Mouse (Mus musculus): Measurements from ENCODE around the gene Sh3pxd2b. TPM values are rescaled to one million over a fixed set of nuclear protein-coding genes. Genes with fewer than 3 reads are reported as not detected.

Sh3pxd2b gene
- polyA plus RNA-seq, 1 experiment, result 0.37 TPM

GRCm38 (mm10) chr11:32425043-32425658 is 77.5 kb downstream of the Sh3pxd2b start:
- no peak for TF ChIP-seq POLR2A (IDR thresholded peaks at IDR 0.05; ENCODE audit: control insufficient read depth, low read depth, low read length)
- no peak for TF ChIP-seq CTCF (IDR thresholded peaks at IDR 0.05; ENCODE audit: control insufficient read depth, insufficient read depth, insufficient replicate concordance, low read depth, low read length)
- Histone ChIP-seq H3K36me3 (ENCODE audit: control insufficient read depth, insufficient read depth, low read length) (no peaks in the 10 kb centered on the region), H3K4me3 (ENCODE audit: control insufficient read depth, low read depth, low read length) (no peak overlapping the region), H3K27ac (ENCODE audit: control insufficient read depth, insufficient read depth, low read depth, low read length) (no peak overlapping the region), H3K4me1 (ENCODE audit: control insufficient read depth, insufficient read depth, low read length) (no peaks in the 10 kb centered on the region), H3K27me3 (ENCODE audit: control insufficient read depth, insufficient read depth, low read length) (no peaks in the 10 kb centered on the region)

GRCm38 (mm10) chr11:32427537-32427936 is 79.9 kb downstream of the Sh3pxd2b start:
- Histone ChIP-seq H3K4me3 (ENCODE audit: control insufficient read depth, low read depth, low read length) (no peak overlapping the region), H3K27ac (ENCODE audit: control insufficient read depth, insufficient read depth, low read depth, low read length) (no peak overlapping the region), H3K27me3 (ENCODE audit: control insufficient read depth, insufficient read depth, low read length) (no peaks in the 10 kb centered on the region), H3K36me3 (ENCODE audit: control insufficient read depth, insufficient read depth, low read length) (no peaks in the 10 kb centered on the region), H3K4me1 (ENCODE audit: control insufficient read depth, insufficient read depth, low read length) (no peaks in the 10 kb centered on the region)
- no peak for TF ChIP-seq POLR2A (IDR thresholded peaks at IDR 0.05; ENCODE audit: control insufficient read depth, low read depth, low read length)
- no peak for TF ChIP-seq CTCF (IDR thresholded peaks at IDR 0.05; ENCODE audit: control insufficient read depth, insufficient read depth, insufficient replicate concordance, low read depth, low read length)

DNA sequence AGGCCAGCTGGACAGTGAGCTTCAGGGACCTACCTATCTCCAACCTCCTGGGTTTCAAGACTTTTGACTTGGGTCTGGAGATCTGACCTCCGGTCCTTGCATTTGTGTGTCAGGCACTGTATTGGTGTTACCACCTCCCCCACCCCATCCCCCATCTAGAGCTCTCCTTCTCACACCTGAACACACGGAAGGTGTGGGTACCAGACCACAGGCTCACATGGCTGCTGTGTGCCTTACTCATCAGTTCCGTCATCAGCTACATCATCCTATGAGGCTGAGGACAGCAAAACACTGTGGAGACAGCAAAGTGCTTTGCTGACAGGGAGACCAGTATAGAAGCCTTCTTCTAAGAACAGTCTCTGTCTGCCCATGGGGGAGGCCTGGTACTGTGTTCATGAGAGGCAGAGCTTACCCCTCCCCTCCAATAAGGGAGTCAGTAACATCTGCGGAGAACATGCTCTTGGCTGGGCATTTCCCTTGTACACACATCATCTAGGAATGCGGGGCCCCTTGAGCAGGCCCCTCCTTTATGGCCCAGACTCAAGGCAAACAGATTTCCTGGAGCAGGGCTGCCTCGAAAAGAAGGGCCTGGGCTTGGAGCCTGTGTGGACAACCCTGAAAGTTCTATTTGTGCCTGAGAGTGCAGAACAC is 87.9 kb downstream of the Sh3pxd2b start:
- no peaks in the 10 kb centered on the region for H3K36me3 ChIP-seq (ENCODE audit: control insufficient read depth, insufficient read depth, low read length)
- no peaks in the 10 kb centered on the region for H3K27me3 ChIP-seq (ENCODE audit: control insufficient read depth, insufficient read depth, low read length)
- TF ChIP-seq POLR2A (IDR thresholded peaks at IDR 0.05; ENCODE audit: control insufficient read depth, low read depth, low read length) (no peak), CTCF (IDR thresholded peaks at IDR 0.05; ENCODE audit: control insufficient read depth, insufficient read depth, insufficient replicate concordance, low read depth, low read length) (no peak)
- no peak overlapping the region for H3K4me3 ChIP-seq (ENCODE audit: control insufficient read depth, low read depth, low read length)
- H3K4me1 ChIP-seq (ENCODE audit: control insufficient read depth, insufficient read depth, low read length), result no peaks in the 10 kb centered on the region
- H3K27ac ChIP-seq (ENCODE audit: control insufficient read depth, insufficient read depth, low read depth, low read length), result no peak overlapping the region

DNA sequence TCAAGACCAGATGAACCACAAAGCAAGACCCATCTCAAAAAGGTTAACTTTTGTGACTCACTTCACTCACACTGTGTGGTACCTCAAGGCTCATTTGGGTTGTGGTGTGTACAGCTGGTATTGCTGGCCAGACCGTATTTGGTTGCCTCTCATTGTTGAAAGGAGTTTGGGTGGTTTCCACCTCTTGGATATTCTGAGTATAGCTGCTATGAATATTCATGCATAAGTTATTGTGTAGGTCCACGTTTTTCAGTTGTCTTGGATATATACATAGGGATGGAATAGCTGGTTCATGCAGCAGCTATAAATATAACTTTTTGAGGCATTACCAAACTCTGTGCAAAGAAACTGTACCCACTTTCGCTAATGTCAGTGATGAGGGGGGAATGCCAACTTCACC is 95.0 kb downstream of the Sh3pxd2b start:
- Histone ChIP-seq H3K36me3 (ENCODE audit: control insufficient read depth, insufficient read depth, low read length) (no peaks in the 10 kb centered on the region), H3K27ac (ENCODE audit: control insufficient read depth, insufficient read depth, low read depth, low read length) (no peak overlapping the region), H3K27me3 (ENCODE audit: control insufficient read depth, insufficient read depth, low read length) (no peaks in the 10 kb centered on the region), H3K4me3 (ENCODE audit: control insufficient read depth, low read depth, low read length) (no peak overlapping the region), H3K4me1 (ENCODE audit: control insufficient read depth, insufficient read depth, low read length) (no peaks in the 10 kb centered on the region)
- no peak for TF ChIP-seq POLR2A (IDR thresholded peaks at IDR 0.05; ENCODE audit: control insufficient read depth, low read depth, low read length)
- no peak for TF ChIP-seq CTCF (IDR thresholded peaks at IDR 0.05; ENCODE audit: control insufficient read depth, insufficient read depth, insufficient replicate concordance, low read depth, low read length)

- Histone ChIP-seq H3K4me1 (ENCODE audit: control insufficient read depth, insufficient read depth, low read length) (no peaks in the 10 kb centered on the region), H3K4me3 (ENCODE audit: control insufficient read depth, low read depth, low read length) (no peak overlapping the region), H3K36me3 (ENCODE audit: control insufficient read depth, insufficient read depth, low read length) (no peaks in the 10 kb centered on the region), H3K27me3 (ENCODE audit: control insufficient read depth, insufficient read depth, low read length) (no peaks in the 10 kb centered on the region), H3K27ac (ENCODE audit: control insufficient read depth, insufficient read depth, low read depth, low read length) (no peak overlapping the region)
- no peak for TF ChIP-seq POLR2A (IDR thresholded peaks at IDR 0.05; ENCODE audit: control insufficient read depth, low read depth, low read length)
- no peak for TF ChIP-seq CTCF (IDR thresholded peaks at IDR 0.05; ENCODE audit: control insufficient read depth, insufficient read depth, insufficient replicate concordance, low read depth, low read length)
Measured at GRCm38 (mm10) chr11:32444266-32444665, 96.6 kb downstream of the Sh3pxd2b start.

DNA sequence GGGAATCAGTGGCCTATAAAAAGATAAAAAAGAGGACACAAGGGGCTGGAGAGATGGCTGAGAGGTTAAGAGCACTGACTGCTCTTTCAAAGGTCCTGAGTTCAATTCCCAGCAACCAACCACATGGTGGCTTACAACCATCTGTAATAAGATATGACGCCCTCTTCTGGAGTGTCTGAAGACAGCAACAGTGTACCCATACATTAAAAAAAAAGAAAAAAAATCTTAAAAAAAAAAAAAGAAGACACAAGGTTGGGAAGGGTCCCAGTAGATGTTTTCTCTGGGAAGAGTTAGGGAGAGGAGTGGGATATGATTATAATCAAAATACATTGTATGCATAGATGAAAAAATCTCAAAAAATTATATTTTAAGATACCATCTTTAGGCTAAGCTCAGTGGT is 97.5 kb downstream of the Sh3pxd2b start:
- Histone ChIP-seq H3K4me1 (ENCODE audit: control insufficient read depth, insufficient read depth, low read length) (no peaks in the 10 kb centered on the region), H3K27ac (ENCODE audit: control insufficient read depth, insufficient read depth, low read depth, low read length) (no peak overlapping the region), H3K27me3 (ENCODE audit: control insufficient read depth, insufficient read depth, low read length) (no peaks in the 10 kb centered on the region), H3K4me3 (ENCODE audit: control insufficient read depth, low read depth, low read length) (no peak overlapping the region), H3K36me3 (ENCODE audit: control insufficient read depth, insufficient read depth, low read length) (no peaks in the 10 kb centered on the region)
- TF ChIP-seq POLR2A (IDR thresholded peaks at IDR 0.05; ENCODE audit: control insufficient read depth, low read depth, low read length) (no peak), CTCF (IDR thresholded peaks at IDR 0.05; ENCODE audit: control insufficient read depth, insufficient read depth, insufficient replicate concordance, low read depth, low read length) (no peak)

- Histone ChIP-seq H3K27ac (ENCODE audit: control insufficient read depth, insufficient read depth, low read depth, low read length) (no peak overlapping the region), H3K36me3 (ENCODE audit: control insufficient read depth, insufficient read depth, low read length) (no peaks in the 10 kb centered on the region), H3K4me3 (ENCODE audit: control insufficient read depth, low read depth, low read length) (no peak overlapping the region), H3K27me3 (ENCODE audit: control insufficient read depth, insufficient read depth, low read length) (no peaks in the 10 kb centered on the region), H3K4me1 (ENCODE audit: control insufficient read depth, insufficient read depth, low read length) (no peaks in the 10 kb centered on the region)
- no peak for TF ChIP-seq POLR2A (IDR thresholded peaks at IDR 0.05; ENCODE audit: control insufficient read depth, low read depth, low read length)
Measured at GRCm38 (mm10) chr11:32445637-32446226, 98.1 kb downstream of the Sh3pxd2b start.
